Mouse (Mus musculus) heart, postnatal 0 days (tissue): Measurements from ENCODE around the gene Ppt2. TPM values are rescaled to one million over a fixed set of nuclear protein-coding genes. Genes with fewer than 3 reads are reported as not detected.

ENCODE experiments used
- ATAC-seq: fragments of 200-750 bp; cut with Nextera tagmentation; 2 replicates; pipeline ENCODE4 v1.8.0; 2017; ENCODE audit warnings: low read depth, moderate number of reproducible peaks, moderate library complexity; ENCODE audit not compliant: insufficient read depth
- DNase-seq: peaks from one replicate; pipeline ENCODE4 v3.0.0-alpha.2; 2016; ENCODE audit warnings: low spot score
- H3K27ac ChIP-seq: fragments of 300-500 bp; sonication (generic); 2 replicates; pipeline ENCODE4 v1.5.1; 2014; ENCODE audit warnings: low read depth, mild to moderate bottlenecking
- H3K27me3 ChIP-seq: fragments of 300-500 bp; sonication (generic); 2 replicates; pipeline ENCODE4 v1.6.1; 2014; ENCODE audit warnings: low read length, mixed read lengths; ENCODE audit not compliant: control insufficient read depth, insufficient read depth
- H3K36me3 ChIP-seq: fragments of 300-500 bp; sonication (generic); replicated peaks from 2 replicates; pipeline ENCODE4 v1.6.1; 2014; ENCODE audit warnings: low read length, mixed read lengths; ENCODE audit not compliant: control insufficient read depth, insufficient read depth
- H3K4me1 ChIP-seq: fragments of 300-500 bp; sonication (generic); 2 replicates; pipeline ENCODE4 v1.6.1; 2014; ENCODE audit warnings: antibody characterized with exemption; ENCODE audit not compliant: control insufficient read depth, insufficient read depth
- H3K4me2 ChIP-seq: fragments of 300-500 bp; sonication (generic); 2 replicates; pipeline ENCODE4 v1.6.1; 2014; ENCODE audit warnings: low read depth, mild to moderate bottlenecking, low read length, moderate library complexity
- H3K4me3 ChIP-seq: fragments of 300-500 bp; sonication (generic); 2 replicates; pipeline ENCODE4 v1.5.1; 2014; ENCODE audit warnings: low read depth, low read length
- H3K9ac ChIP-seq: fragments of 300-500 bp; sonication (generic); replicated peaks from 2 replicates; pipeline ENCODE4 v1.6.1; 2014; ENCODE audit warnings: low read depth, low read length, mixed read lengths
- H3K9me3 ChIP-seq: fragments of 300-500 bp; sonication (generic); replicated peaks from 2 replicates; pipeline ENCODE4 v1.6.1; 2016; ENCODE audit warnings: low read length; ENCODE audit not compliant: control insufficient read depth
- CTCF ChIP-seq: IDR thresholded peaks from 2 replicates; pipeline ENCODE4 v1.5.1; 2016; ENCODE audit warnings: antibody characterized with exemption, control low read depth, low read depth
- EP300 ChIP-seq: IDR thresholded peaks from 2 replicates; pipeline ENCODE4 v1.6.1; 2016; ENCODE audit warnings: antibody characterized with exemption, low read depth
- WGBS: fragments of 180-500 bp; shearing (Covaris S2); extraction: QIAGEN DNeasy Blood & Tissue Kit; methylation state at CpG from one replicate; pipeline ENCODE4 v1.1.7; 2014; 5-methylcytosine and 5-hydroxymethylcytosine counted together
- polyA plus RNA-seq: library from polyadenylated mRNA; unstranded; fragments of >200 nt; fragmentation: Nextera tagmentation; extraction: Ambion mirVana; gene quantifications from 2 replicates; pipeline ENCODE4 v1.2.1, GENCODE M21; 2015
- total RNA-seq: library from RNA; depleted of rRNA; stranded (reverse); fragments of >200 nt; gene quantifications from 2 replicates; pipeline ENCODE4 v1.2.3, GENCODE M21; 2014; ENCODE audit warnings: low replicate concordance

Ppt2 gene
- total and polyA plus RNA-seq, 2 experiments from 2014 or later = 25.7 to 37.4 TPM

DNA sequence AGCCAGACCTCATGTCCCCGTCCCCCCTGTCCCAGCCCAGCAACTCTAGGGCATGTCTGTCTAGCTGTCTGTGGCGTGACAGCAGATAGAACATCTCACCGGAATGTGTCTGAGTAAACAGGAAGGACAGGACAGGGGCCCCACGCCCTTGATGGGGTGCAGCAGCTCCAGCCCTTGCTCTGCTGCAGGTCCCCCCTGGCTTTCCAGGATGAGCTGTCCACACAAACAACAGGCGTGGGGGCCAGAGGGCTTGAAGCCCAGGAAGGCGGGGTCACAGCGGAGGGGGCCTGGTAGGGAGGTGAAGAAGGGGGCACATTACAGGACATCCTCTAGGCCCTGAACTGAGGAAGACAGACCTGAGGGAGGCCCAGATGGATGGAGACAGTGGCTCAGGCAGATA, 26.9 kb upstream of the Ppt2 start:
- 49% methylated on average over 7 of the region's 7 CpGs for WGBS
- peaks cover 2% of the 10 kb centered on the region; the same call in 1 of the 2 replicates for H3K27me3 ChIP-seq
- peak overlapping the region; percentile 69 for H3K27ac ChIP-seq
- no peaks in the 10 kb centered on the region for H3K9me3 ChIP-seq
- no peak; the same call in 1 of the 2 replicates for ATAC-seq
- DNase-seq = no peak
- peaks cover 19% of the 10 kb centered on the region for H3K4me1 ChIP-seq
- no peak overlapping the region for H3K4me3 ChIP-seq
- H3K36me3 ChIP-seq = peaks cover 29% of the 10 kb centered on the region
- no peak overlapping the region for H3K4me2 ChIP-seq
- TF ChIP-seq CTCF = no peak
- TF ChIP-seq EP300 = no peak
- H3K9ac ChIP-seq = no peak overlapping the region

DNA sequence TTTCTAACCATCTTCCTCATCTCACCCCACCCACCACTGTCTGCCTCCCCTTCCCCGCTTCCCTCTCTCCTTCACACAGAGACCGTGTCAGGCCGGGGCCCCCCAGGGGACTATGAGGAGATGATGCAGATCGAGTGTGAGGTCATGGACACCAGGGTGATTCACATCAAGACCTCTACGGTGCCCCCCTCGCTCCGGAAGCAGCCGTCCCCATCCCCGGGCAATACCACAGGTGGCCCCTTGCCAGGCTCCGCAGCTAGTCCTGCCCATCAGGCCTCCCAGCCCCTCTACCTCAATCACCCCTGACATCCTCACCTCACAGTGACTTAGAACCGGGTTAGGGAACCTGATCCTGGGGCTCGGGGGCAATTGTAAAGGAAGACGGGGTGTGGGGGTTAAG, 26.1 kb upstream of the Ppt2 start:
- Histone ChIP-seq H3K27ac (no peak overlapping the region), H3K9me3 (no peaks in the 10 kb centered on the region), H3K9ac (no peak overlapping the region), H3K4me3 (no peak overlapping the region), H3K36me3 (peaks cover 35% of the 10 kb centered on the region), H3K27me3 (no peaks in the 10 kb centered on the region), H3K4me1 (peaks cover 14% of the 10 kb centered on the region), H3K4me2 (no peak overlapping the region)
- WGBS = 89% methylated on average over 13 of the region's 13 CpGs
- peak; percentile 5 for DNase-seq
- TF ChIP-seq EP300 (no peak), CTCF (no peak)
- ATAC-seq = no peak

DNA sequence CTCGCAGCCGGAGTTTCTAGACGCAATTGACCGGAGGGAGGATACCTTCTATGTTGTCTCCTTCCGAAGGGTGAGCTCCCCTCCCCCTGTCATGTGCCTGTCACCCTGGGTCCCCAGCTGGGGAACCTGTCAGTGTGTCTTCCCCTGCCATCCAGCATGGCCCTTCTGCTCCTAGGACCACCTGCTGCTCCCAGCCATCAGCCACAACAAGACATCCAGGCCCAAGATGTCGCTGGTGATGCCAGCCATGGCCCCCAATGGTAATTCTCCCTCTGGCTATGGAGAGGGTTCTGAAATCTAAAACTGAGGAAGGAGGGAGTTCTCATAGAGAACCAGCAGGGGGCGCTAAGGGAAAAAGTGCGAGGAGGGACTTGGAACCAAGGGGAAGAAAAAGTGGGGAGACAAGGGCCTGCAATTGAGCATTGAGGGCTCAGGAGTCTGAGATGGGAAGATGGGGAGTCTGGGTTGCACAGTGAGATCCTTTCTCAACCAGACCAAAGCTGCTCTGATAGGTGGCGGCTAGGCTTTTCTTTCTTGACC, 25.5 kb upstream of the Ppt2 start:
- WGBS = 62% methylated on average over 9 of the region's 9 CpGs
- ATAC-seq (no peak), DNase-seq (peak; percentile 21)
- Histone ChIP-seq H3K4me1 (peaks cover 10% of the 10 kb centered on the region), H3K4me2 (no peak overlapping the region), H3K27ac (no peak overlapping the region), H3K9me3 (no peaks in the 10 kb centered on the region), H3K4me3 (no peak overlapping the region), H3K9ac (no peak overlapping the region), H3K27me3 (no peaks in the 10 kb centered on the region), H3K36me3 (peaks cover 35% of the 10 kb centered on the region)
- peak; percentile 73 for TF ChIP-seq CTCF
- no peak for TF ChIP-seq EP300

DNA sequence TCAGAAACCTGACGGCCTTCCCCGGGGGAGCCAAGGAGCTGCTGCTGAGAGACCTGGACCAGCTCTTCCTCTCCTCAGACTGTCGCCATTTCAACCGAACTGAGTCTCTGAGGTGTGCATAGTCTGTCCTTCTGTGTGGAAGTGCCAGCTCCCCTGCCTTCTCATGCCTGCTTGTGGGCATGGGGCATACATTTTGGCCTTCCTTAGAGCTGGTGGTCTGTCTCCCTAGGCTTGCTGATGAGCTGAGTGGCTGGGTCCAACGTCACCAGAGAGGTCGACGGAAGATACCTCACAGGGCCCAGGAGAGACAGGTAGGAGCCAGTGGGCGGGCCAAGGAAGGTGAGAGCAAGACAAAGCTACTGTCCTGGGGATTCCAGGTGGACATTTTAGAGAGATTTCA, 24.7 kb upstream of the Ppt2 start:
- H3K9me3 ChIP-seq = no peaks in the 10 kb centered on the region
- TF ChIP-seq CTCF = no peak
- no peak for TF ChIP-seq EP300
- no peak overlapping the region for H3K9ac ChIP-seq
- H3K4me2 ChIP-seq = no peak overlapping the region
- no peaks in the 10 kb centered on the region for H3K27me3 ChIP-seq
- 91% methylated on average over 8 of the region's 8 CpGs for WGBS
- no peak overlapping the region for H3K4me3 ChIP-seq
- ATAC-seq (no peak), DNase-seq (no peak)
- peaks cover 35% of the 10 kb centered on the region for H3K36me3 ChIP-seq
- peaks cover 11% of the 10 kb centered on the region for H3K4me1 ChIP-seq
- H3K27ac ChIP-seq = no peak overlapping the region

DNA sequence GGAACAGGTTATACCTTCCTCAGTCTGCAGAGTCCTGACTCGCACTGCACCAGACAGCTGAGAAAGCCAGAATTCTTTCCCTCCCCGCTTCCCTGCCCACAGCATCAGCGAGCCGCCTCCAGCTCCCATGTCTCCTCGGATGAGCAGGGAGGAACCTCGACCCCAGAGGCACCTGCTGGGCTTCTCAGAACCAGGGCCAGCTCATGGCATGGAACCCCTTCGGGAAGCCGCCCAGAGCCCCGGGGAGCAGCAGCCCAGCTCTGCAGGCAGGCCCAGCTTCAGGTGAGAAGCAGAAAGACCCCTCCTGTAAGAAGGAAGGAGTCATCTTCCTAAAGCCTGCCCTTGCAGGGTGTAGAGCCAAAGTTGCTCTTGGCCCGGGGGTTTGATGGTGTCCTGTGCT, 24.2 kb upstream of the Ppt2 start:
- DNase-seq = no peak
- Histone ChIP-seq H3K36me3 (peaks cover 35% of the 10 kb centered on the region), H3K9me3 (no peaks in the 10 kb centered on the region), H3K4me2 (no peak overlapping the region), H3K27ac (no peak overlapping the region), H3K4me1 (peaks cover 14% of the 10 kb centered on the region), H3K4me3 (no peak overlapping the region), H3K9ac (no peak overlapping the region), H3K27me3 (no peaks in the 10 kb centered on the region)
- no peak for ATAC-seq
- WGBS = 88% methylated on average over 10 of the region's 10 CpGs
- no peak for TF ChIP-seq CTCF
- no peak for TF ChIP-seq EP300
